Mouse (Mus musculus) neural tube, embryonic 11.5 days (tissue): ENCODE measurements around the gene Lrrfip1. TPM values are rescaled to one million over a fixed set of nuclear protein-coding genes. Genes with fewer than 3 reads are reported as not detected.

Experiments used
- polyA plus RNA-seq: library from polyadenylated mRNA; unstranded; fragments of >200 nt; fragmentation: Nextera tagmentation; extraction: Ambion mirVana; gene quantifications from 2 replicates; pipeline ENCODE4 v1.2.1, GENCODE M21; 2014

The Lrrfip1 gene
- polyA plus RNA-seq, 1 experiment from 2014 or later: 26.9 TPM

Other genes starting within 250 kb of the Lrrfip1 start
- 10.1 and 11.4 TPM in 2 replicates for gene Col6a3, start 154.8 kb upstream of the Lrrfip1 start, polyA plus RNA-seq
- 0.19 and 0.24 TPM in 2 replicates for gene Mlph, start 83.7 kb upstream of the Lrrfip1 start, polyA plus RNA-seq
- not detected in 2 replicates for gene Prlh, start 45.6 kb upstream of the Lrrfip1 start, polyA plus RNA-seq
- 0.15 and 0.38 TPM in 2 replicates for gene Rab17, start 29.1 kb upstream of the Lrrfip1 start, polyA plus RNA-seq
- gene Rbm44, start 146.4 kb downstream of the Lrrfip1 start, polyA plus RNA-seq: 0.43 and 1.3 TPM in 2 replicates
- 0.57 and 1.2 TPM in 2 replicates for gene Ramp1, start 181.1 kb downstream of the Lrrfip1 start, polyA plus RNA-seq